Mouse (Mus musculus): ENCODE results near the gene Igfbp6. TPM values are rescaled to one million over a fixed set of nuclear protein-coding genes. Genes with fewer than 3 reads are reported as not detected.
"Not testable (repeated sequence)": the region's sequence is repeated elsewhere in the genome, so short reads cannot be mapped to it uniquely, and the experiment has no call there.

Igfbp6 gene
- total RNA-seq, 2 experiments from 2014 or later: not detected

- no peak for ATAC-seq (replicated peaks; ENCODE audit: low FRiP score, poor library complexity, severe bottlenecking)
Observed at GRCm38 (mm10) chr15:102133314-102133713, 10.8 kb upstream of the Igfbp6 start.

GRCm38 (mm10) chr15:102134709-102135108, 9.5 kb upstream of the Igfbp6 start:
- ATAC-seq (replicated peaks; ENCODE audit: low FRiP score, poor library complexity, severe bottlenecking): no peak

- no peak; the same call in 1 of the 2 replicates for ATAC-seq (replicated peaks; ENCODE audit: low FRiP score, poor library complexity, severe bottlenecking)
Observed at GRCm38 (mm10) chr15:102135522-102136128, 8.5 kb upstream of the Igfbp6 start.

- ATAC-seq (replicated peaks; ENCODE audit: low FRiP score, poor library complexity, severe bottlenecking): peak; percentile 99
Observed at GRCm38 (mm10) chr15:102136129-102136758, 7.9 kb upstream of the Igfbp6 start, which contains the start of gene Spryd3. TSS of gene Spryd3 (minus strand) at chr15:102136234.

GRCm38 (mm10) chr15:102141120-102141519, 3.0 kb upstream of the Igfbp6 start:
- no peak for ATAC-seq (replicated peaks; ENCODE audit: low FRiP score, poor library complexity, severe bottlenecking)

- no peak for ATAC-seq (replicated peaks; ENCODE audit: low FRiP score, poor library complexity, severe bottlenecking)
Observed at GRCm38 (mm10) chr15:102142914-102143912, 949 bp upstream of the Igfbp6 start.

- no peak for ATAC-seq (replicated peaks; ENCODE audit: low FRiP score, poor library complexity, severe bottlenecking)
Observed at GRCm38 (mm10) chr15:102144726-102145125, 564 bp downstream of the Igfbp6 start.

- no peak for ATAC-seq (replicated peaks; ENCODE audit: low FRiP score, poor library complexity, severe bottlenecking)
Observed at GRCm38 (mm10) chr15:102145330-102145729, 1.2 kb downstream of the Igfbp6 start.

- ATAC-seq (replicated peaks; ENCODE audit: low FRiP score, poor library complexity, severe bottlenecking): no peak
Observed at GRCm38 (mm10) chr15:102146089-102146488, 1.9 kb downstream of the Igfbp6 start.

- no peak for ATAC-seq (replicated peaks; ENCODE audit: low FRiP score, poor library complexity, severe bottlenecking)
Observed at GRCm38 (mm10) chr15:102146882-102147281, 2.7 kb downstream of the Igfbp6 start.

GRCm38 (mm10) chr15:102147674-102148402, 3.7 kb downstream of the Igfbp6 start:
- no peak for ATAC-seq (replicated peaks; ENCODE audit: low FRiP score, poor library complexity, severe bottlenecking)

- ATAC-seq (replicated peaks; ENCODE audit: low FRiP score, poor library complexity, severe bottlenecking): no peak
Observed at GRCm38 (mm10) chr15:102149561-102149960, 5.4 kb downstream of the Igfbp6 start.

- ATAC-seq (replicated peaks; ENCODE audit: low FRiP score, poor library complexity, severe bottlenecking): peak; percentile 92
Observed at GRCm38 (mm10) chr15:102150301-102151135, 6.4 kb downstream of the Igfbp6 start, which contains the start of gene Soat2. TSS of gene Soat2 (plus strand) at chr15:102150526.

- ATAC-seq (replicated peaks; ENCODE audit: low FRiP score, poor library complexity, severe bottlenecking): no peak
Observed at GRCm38 (mm10) chr15:102152646-102153045, 8.5 kb downstream of the Igfbp6 start.

GRCm38 (mm10) chr15:102155006-102155405, 10.8 kb downstream of the Igfbp6 start:
- not testable (repeated sequence) for ATAC-seq (replicated peaks; ENCODE audit: low FRiP score, poor library complexity, severe bottlenecking)

GRCm38 (mm10) chr15:102156836-102157235, 12.7 kb downstream of the Igfbp6 start:
- no peak for ATAC-seq (replicated peaks; ENCODE audit: low FRiP score, poor library complexity, severe bottlenecking)

- no peak for ATAC-seq (replicated peaks; ENCODE audit: low FRiP score, poor library complexity, severe bottlenecking)
Observed at GRCm38 (mm10) chr15:102160415-102161060, 16.4 kb downstream of the Igfbp6 start.

Data from erythroid progenitor cell, adult 5-6 weeks (primary cell).